Mouse (Mus musculus) embryo, embryonic 10 days (tissue): ENCODE results near the gene Ppp4r1.

ENCODE experiments used
- DNase-seq: peaks from one replicate; pipeline ENCODE4 v3.0.0-alpha.2; 2015; ENCODE audit warnings: low spot score

Ppp4r1 gene

DNA sequence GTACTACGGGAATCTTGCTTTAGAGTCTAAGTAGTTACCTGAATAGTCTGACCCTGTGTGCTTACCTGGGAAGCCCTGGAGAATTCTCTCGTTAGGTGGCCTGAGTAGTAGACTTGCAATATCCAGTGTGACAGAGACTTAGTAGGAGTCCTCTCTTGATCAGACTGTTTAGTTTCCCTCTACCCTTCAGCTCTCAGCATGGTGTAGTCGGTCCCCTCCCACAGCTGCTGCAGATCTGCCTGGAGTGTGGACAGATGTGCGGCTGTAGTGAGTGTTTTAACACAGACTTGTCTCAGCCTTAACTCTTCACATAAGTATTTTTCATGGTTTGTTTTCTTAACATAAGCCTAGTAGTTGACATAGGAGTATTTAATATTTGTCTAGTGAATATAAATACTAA, 19.7 kb downstream of the Ppp4r1 start:
- no peak for DNase-seq

DNA sequence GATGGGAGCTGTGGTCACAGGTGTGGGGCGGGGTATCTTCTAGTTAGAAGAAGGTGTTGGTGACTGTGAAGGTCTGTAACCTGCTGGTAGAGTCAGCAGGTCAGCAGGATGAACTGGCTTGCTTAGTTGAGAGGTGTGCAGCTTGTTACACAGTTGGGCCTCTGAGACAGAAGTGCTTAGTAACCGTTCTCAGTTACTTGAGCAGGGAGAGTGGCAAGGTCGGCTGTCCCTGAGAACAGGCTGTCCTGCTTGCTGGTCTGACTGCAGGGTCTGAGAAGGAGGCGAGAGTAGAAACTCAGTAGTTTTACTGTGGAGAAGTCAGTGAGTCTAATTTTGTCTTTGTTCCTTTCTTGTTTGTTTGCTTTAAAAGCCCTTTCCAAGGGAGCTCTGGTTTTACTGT, 23.6 kb downstream of the Ppp4r1 start:
- DNase-seq, result no peak

DNA sequence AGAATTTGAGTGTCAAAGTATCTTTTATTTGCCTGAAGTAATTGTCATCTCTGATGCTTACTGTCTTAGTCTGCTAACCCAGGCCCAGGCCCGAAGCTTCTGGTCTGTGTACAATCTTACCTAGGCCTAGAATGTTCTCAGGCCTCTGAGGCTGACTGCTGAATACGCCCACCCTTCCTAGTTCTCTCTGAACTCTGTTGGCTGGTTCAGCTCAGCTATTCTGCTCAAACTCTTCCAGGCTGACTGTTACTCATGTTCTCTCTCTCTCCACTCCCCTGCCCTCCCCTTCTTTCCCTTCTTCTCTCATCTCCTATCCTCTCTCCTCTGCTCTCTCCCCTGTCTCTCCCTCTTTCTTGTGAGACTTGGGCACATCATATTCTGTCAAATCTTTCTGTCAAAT, 24.0 kb downstream of the Ppp4r1 start:
- DNase-seq, result no peak

DNA sequence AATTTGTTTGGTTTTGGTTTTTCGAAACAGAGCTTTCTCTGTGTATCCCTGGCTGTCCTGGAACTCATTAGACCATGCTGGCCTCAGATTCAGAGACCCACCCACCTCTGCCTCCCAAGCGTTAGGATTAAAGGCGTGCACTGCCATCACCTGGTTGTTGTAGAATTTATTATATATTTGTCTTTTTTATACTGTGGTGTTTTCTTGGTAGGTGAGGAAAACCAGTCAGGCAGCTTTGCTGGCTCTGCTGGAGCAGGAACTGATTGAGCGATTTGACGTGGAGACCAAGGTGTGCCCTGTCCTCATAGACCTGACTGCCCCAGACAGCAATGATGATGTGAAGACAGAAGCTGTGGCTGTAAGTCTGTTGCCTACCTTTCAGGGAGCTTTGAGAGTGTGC, 28.7 kb downstream of the Ppp4r1 start:
- DNase-seq, result no peak

DNA sequence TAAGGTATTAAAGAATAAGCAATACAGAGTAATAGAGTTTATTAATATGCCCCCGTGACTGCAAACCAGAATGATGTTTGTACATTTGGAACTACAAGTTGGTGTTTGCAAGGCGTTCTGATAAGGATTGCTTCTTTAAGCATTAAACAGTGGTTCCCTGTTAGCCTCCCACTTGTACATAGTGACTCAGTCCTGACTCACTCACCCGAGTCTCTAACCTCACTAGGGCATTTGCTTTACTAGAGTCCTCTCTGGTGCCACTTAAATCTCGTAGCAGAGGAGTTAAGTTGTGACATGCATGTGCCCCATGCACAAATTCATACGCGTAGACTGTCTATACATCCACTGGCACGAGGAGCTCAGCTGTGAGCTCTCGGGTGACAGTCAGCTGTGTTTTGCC, 31.4 kb downstream of the Ppp4r1 start:
- no peak for DNase-seq

DNA sequence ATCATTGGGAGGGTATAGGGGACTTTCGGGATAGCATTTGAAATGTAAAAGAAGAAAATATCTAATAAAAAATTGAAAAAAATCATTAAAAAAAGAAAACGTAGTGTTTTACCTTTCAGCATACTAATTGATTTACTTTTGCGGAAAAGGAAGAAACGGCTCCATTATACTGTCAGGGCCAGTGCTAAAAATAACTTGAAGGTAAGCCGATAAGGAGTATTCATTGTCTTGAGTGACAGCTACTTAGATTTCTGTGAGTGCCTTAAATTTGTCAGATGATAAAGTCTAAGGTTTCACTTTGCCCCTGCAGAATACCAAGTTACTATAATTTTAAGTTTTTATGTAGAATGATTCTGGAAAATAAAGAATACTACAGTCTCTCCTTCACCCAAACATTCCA, 37.8 kb downstream of the Ppp4r1 start:
- DNase-seq, result no peak

DNA sequence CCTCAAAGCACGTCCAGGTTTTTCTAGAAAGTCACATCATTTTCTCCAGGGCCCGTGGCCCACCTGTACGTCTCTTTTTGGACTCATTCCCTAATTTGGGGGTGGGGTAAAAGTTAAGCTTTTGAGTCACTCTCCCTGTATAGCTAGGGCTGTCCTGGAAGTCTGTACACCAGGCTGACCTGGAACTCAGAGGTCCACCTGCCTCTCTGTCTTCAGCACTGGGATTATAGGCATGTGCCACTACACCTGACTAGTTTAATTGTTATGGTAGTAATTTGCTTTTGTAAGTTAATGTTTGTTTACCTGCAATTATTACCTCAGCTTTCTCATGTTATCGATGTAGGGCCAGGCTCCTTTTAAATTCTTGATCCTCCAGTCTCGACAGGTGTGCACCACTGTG, 40.0 kb downstream of the Ppp4r1 start:
- DNase-seq, result no peak

DNA sequence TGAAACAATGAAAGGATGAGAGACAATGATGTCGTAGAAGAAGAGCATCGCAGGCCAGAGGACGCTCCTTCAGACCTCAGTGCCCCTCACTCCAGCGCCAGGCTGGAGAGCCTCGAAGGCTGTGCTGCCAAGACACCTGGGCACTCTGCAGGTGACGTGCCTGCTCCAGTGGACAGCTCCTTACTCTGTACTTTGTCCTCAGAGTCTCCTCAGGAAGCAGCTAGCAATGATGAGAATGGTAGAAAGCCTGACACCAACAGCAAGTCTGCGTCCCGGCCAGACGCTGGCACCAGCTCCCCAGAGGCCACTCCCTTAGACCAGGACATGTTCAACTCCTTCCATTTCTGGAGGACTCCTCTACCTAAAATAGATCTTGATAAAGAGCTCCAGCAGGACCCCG, 41.9 kb downstream of the Ppp4r1 start:
- DNase-seq, result no peak

DNA sequence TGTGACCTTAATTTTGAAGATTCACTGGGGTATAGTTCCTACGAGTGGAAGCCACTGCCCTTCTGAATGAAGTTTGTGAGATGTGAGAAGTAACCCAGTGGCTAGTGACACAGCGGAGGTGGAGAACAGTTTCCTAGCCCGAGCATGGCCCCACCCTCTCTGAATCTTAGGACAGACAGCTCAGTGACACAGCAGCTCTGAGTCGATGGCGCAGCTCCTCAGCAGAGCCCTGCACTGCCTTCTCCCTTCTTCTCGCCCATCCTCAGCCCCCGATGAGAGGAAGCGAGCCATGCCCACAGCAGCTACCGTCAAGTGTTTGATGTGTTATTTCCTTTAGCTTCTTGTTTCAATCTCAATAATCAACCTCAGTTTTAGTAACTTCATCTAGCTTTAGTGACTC, 43.9 kb downstream of the Ppp4r1 start:
- no peak for DNase-seq

DNA sequence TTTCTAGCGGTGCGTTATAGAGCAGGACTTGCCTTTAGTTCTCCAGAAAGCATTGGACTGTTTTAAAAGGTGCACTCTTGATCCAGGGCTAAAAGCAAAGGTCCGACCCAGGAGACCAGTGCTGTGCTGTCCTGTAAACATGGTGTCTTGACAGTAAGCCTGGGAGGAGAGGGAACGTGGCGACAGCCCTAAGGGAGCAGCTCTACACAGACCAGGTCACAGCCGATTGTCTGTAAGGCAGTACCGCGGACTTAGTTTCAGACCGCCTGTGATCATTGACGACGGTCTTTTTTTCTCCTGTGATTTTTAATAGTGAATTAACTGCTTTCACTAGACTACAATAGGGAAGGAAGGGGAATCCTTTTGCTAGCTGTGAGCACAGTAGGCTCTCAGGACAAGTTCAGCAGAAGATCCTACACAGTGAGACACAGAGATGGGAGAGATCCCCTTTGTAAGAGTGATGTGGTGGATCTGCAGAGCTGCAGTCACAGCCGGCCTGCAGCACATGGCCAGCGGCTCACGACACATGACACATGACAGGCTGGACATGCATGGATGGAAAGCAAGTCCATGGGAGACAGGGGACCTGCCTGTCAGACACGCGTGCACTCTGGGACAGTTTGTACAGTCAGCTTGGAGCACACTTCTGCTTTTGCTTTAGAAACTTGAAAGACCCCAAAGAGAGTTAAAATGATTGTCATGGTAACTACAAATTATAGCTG, 44.9 kb downstream of the Ppp4r1 start:
- DNase-seq, result no peak

DNA sequence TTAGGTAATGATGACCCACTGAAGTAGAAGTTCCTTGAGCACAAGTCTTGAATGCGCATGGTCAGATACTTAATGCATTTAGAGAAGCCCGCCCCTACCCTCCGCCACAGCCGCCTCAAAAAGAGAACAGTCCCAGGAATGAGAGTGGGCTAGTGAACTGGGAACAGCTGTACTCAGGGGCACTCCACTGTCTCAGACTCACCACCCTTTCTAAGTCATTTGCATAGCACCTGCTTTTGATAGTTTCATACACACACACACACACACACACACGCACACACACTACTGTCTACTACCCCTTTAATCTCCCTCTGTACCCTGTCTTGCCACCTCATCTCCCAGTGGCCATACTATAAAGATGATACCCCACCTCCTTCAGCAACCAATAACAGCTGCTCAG, 45.5 kb downstream of the Ppp4r1 start:
- no peak for DNase-seq

DNA sequence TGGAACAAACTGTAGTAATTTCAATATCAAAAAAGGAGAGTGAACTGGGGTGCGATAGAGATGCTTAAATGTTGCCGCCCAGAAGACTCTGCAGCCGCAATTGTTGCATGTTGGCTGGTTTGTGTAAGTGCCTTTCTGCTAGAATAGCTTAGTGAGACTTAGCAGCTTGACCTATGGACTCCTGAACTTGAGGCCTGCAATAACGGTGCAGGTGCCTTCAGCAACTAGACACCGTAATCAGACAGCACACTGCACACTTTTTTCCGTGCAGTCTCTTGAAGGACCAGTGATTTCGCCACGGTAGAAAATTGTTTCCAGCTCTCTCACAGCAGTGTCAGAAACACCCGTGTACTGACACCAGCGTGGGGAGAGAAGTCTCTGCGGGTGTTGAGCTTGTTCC, 46.6 kb downstream of the Ppp4r1 start:
- DNase-seq, result no peak

DNA sequence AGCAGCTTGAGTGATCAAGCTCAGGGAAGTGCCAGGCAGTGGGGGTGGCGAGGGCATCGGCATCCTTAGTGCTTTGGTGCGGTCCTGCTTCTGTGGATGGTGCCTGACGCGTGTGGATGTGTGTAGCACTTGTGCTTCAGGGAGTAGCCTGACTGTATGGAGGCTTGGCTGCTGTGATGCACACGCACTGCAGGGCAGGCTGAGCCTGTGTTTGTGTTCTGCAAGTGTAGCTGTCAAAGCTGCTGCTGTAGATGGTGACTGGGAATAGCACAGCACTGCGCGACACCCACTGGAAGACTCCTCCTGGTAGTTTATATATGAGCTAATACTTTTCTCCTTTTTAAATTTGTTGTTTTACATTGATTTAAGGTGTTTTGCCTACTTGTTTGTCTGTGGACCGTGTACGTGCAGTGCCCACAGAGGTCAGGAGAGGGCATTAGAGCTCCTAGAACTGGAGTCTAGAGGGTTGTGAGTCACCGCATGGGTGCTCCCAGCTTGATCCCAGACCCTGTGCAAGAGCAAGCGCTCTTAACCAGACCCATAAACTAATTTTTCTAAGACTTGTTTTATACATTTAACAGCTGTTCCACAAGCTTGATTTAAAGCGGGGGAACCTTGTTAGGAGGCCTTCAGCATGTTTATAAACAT, 48.0 kb downstream of the Ppp4r1 start:
- no peak for DNase-seq

DNA sequence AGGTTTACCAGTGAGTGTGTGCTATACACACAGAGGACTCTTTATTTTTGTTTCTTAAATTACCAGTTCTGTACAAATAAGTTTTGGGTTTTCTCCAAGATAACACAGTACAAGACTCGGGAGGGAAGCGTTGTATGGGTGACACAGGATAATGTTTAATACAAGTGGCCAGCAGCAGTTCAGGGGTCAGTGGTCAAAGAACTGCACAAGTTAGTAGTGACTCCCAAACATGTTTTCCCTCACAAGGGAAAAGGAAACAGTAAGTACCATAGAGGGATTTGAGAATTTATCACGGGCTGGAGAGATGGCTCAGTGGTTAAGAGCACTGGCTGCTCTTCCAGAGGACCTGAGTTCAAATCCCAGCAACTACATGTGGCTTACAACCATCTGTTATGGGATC, 51.5 kb downstream of the Ppp4r1 start:
- DNase-seq, result no peak

DNA sequence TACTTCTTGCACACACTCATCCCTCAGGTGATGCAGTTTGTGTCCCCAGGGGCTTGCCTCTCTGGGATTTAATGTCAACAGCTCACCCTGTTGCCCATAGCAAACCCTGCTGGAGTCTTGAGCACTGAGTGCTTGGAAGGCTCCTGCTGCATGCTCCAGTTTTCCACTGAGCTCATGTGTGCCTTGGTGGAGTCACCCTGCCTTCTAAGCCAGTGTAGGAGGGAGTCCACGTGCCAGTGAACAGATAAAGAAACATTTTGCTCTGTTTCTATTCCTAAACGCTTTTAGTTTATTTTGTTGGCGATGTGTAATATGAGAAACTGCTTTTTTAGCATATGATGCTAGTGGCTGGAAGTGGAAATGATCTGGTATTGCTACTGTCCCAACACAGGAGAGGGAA, 54.4 kb downstream of the Ppp4r1 start:
- DNase-seq, result no peak

DNA sequence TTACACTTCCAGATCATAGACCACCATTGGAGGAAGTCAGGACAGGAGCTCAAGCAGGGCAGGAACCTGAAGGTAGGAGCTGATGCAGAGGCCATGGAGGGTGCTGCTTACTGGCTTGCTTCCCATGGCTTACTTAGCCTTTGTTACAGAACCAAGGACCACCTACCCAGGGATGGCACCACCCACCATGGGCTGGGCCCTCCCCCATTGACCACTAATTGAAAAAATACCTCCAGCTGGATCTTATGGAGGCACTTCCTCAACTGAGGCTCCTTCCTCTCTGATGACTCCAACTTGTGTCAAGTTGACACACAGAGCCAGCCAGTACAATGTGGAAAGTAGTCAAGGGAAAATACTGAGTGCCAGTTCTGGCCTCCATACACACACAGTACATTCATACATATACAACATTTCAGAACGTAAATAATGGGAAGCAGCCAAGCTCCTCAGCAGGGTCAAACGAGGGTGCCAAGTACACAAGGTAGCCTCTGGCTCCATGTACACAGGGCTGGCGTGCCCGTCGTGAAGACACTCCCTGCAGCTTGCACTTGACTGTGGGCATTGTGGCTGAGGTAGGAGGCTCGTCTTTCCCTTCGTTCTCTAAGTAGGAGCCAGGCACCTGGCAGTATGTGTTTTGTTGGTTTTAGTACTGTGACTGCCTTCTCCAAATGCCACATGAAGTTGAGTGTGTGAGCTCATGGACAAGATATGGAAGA, 57.3 kb downstream of the Ppp4r1 start:
- no peak for DNase-seq

DNA sequence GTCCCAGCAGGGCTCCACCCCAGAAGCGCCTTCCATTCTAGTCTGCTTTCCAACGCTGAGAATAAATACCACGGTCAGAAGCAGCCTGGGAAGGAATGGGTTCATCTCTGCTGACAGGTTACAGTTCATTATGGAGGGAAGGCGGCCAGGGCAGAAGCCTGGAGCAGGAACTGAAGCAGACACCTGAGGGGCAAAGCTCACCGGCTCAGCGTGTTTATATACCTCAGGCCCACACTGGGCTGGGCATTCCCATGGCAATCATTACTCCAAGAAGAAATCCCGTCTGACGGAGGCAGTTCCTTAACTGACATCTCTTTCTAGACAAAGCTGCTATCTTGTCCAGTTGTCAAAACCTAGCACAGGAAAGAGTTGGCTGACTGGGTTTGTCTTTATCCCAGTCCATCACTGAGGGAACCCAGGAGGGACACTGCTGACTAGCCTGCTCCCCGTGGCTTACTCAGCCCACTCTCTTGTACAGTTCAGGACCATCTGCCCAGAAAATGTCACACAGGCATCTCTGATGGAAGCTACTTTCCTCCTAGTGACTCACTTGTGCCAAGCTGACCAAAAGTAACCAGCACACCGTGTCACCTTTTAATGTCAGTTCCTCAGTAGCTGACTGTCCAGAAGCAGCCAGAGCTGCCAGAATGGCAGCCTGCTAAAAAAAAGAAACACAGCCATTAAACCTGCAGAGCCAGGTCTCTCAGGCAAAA, 60.5 kb downstream of the Ppp4r1 start:
- no peak for DNase-seq

DNA sequence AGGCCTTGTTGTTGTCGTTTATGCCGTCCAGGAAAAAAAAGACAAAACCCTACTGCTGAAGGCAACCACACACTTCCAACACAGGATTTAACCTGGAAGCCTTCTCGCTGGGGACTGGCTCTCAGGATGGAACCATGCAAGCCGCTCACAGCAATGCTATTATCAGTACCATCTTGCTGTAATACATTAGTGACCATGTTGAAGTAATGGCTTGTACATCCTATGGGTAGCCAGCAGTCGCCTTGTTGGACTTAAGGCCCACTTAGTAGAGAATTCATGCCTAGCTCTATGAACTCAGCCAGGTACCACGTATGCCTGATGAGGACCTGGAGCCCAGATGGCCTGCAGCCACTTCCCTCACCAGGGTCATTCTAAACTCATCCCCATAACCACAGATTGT, 63.0 kb downstream of the Ppp4r1 start:
- DNase-seq, result no peak

DNA sequence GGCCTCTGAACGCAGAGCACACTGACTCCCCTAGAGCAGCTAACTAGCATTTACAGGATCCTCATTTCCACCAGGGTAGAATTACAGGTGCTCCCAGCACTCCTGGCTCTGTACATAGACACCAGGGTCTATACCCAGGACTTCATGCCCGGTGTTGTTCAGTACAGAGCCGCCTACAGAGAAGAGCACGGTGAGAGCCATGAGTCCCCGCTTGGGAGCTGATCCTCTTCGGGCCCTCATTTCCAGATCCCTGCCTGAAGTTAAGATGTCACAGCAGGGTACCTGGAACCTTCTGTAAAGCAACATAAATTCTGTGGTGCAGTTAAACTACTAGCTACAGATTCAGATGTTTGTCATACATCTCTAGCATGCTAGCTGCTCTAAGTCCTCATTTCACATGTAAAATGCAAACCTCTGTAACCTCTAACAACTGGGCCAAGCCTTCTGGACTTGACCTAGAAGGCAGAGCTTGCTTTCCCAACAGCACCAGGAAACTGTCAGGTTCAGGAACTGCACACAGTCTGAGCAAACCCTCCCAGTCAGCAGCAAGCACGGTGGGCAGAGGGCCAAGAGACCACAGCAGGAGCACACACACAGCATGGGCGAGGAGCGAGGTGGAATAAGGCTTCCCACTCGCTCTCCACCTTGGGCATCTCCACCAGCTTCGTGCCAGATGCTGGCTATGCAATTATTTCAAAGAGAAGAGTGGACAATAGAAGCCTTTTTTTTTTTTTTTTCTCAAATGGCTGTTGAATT, 65.5 kb downstream of the Ppp4r1 start:
- no peak for DNase-seq

DNA sequence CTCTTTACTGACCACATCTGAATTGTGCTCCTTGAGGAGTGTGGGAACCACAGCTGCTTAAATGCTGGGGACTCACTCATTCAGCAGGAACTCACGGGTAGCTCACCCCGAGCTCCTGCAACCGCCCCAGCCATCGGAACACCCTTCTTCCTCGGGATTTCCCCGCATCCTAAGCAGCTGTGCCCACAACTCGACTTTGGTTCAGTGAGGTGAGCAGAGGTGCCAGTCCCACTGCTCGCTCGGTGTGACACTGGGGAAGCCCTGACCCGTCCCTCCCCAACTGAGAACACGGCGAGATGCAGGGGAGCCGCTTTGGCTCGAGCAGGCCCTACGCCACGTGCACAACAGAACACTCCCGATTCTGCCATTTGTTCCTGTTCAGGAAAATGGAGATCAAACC, 68.1 kb downstream of the Ppp4r1 start:
- DNase-seq, result no peak

DNA sequence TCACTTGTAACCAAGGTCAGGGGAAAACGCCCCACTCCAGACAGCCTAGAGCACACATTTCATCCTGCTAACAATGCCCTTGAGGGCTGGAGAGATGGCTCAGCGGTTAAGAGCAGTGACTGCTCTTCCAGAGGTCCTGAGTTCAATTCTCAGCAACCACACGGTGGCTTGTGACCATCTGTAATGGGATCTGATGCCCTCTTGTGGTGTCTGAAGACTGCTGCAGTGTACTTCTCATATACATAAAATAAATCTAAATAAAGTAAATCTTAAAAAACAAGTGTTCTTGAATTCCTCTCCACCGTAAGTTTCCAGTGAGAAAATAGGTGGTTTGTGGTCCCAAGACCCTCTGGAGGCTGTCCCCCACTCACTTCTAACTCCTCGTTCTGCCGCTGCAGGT, 69.4 kb downstream of the Ppp4r1 start:
- no peak for DNase-seq

DNA sequence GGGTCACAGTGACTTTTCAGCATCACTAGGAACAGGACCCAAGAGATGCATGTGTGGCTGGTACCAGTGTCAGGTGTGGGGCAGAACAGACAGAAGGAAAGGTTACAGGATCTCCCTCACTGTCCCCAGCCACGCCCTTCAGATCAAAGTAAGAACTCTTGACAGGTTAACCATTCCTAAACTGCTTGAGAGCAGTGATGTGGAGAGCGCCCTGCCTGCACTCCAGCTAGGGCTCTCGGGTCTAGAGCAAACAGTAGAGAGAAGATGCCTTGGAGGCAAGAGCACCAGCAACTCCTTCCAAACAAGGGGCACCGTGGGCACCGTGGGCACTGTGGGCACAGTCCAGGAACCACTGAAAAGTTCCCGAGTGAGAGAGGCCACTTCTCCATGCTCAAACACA, 71.0 kb downstream of the Ppp4r1 start:
- DNase-seq, result no peak
